Mouse (Mus musculus): ENCODE data around the gene Smarcc2. TPM values are rescaled to one million over a fixed set of nuclear protein-coding genes. Genes with fewer than 3 reads are reported as not detected.

The Smarcc2 gene
- total and polyA plus RNA-seq, 2 experiments from 2014 or later = 32.9 to 40.8 TPM

DNA sequence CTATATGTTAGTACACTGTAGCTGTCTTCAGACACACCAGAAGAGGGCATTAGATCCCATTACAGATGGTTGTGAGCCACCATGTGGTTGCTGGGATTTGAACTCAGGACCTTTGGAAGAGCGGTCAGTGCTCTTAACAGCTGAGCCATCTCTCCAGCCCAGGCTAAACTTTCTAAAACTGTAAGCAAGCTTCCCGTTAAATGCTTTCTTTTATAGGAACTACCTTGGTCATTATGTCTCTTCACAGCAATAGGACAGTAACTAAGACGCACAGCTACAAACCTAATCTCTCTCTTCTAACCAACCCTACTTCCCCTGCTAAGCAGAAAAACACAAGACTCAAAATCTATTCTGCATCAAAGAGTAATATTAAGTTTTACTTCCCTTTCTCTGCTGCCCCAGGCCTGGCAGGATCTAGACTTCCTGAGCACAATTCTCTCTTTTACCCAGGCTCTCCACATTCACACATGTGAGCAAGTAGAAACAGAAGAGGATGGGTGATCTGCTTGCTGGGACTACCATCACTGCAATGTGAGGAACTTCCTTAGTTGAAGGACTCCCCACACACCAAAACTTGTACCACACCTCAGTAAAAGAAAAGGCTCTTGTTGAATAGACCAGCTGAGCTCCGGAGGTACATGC is 76.7 kb downstream of the Smarcc2 start:
- no peak overlapping the region for H3K4me3 ChIP-seq (ENCODE audit: low read depth, low read length)
- H3K27ac ChIP-seq (ENCODE audit: low read depth) = no peak overlapping the region
- ATAC-seq (ENCODE audit: insufficient read depth, low read depth) (no peak), DNase-seq (ENCODE audit: low spot score) (no peak)
- H3K4me1 ChIP-seq (ENCODE audit: control insufficient read depth, insufficient read depth) = no peaks in the 10 kb centered on the region
- no peak overlapping the region for H3K9ac ChIP-seq (replicated peaks; ENCODE audit: low read depth, low read length)
- H3K27me3 ChIP-seq (ENCODE audit: control insufficient read depth, insufficient read depth, low read length) = no peaks in the 10 kb centered on the region
- 76% methylated on average over 4 of the region's 4 CpGs for WGBS
- no peaks in the 10 kb centered on the region for H3K9me3 ChIP-seq (replicated peaks; ENCODE audit: control insufficient read depth, low read length)
- no peak for TF ChIP-seq CTCF (IDR thresholded peaks at IDR 0.05; ENCODE audit: low read depth)
- no peak for TF ChIP-seq EP300 (IDR thresholded peaks at IDR 0.05; ENCODE audit: low read depth)
- H3K36me3 ChIP-seq (replicated peaks; ENCODE audit: control insufficient read depth, insufficient read depth, low read length) = no peaks in the 10 kb centered on the region
- peak overlapping the region; percentile 46 for H3K4me2 ChIP-seq (ENCODE audit: low read depth, low read length)

DNA sequence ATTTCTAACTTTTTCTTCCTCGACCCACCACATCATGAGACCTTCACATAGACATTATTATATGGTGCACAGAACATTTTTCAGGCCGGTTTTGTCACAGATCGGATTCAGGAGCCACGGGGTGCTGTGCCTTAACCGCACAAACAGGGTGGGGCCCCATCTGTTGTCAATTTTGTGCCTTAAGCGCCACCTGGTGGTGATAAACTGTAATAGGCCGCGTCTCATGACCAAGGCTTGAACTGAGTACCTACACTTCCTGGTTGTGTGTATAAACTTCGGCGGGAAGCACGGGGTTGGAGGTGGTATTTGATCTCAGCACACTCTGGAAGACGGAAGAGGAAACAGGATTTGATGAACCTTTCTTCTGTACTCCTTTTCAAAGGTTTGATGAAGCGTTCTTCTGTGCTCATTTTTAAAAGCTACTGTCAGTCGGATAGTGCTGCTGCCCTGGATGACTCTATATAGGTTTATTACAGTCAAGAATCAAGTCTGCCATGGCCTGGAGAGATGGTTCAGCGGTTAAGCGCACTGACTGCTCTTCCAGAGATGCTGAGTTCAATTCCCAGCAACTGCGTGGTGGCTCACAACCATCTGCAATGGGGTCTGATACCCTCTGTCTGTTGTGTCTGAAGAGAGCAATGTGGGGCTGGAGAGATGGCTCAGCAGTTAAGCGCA is 77.4 kb downstream of the Smarcc2 start:
- peak; percentile 83 for DNase-seq (ENCODE audit: low spot score)
- Histone ChIP-seq H3K9ac (replicated peaks; ENCODE audit: low read depth, low read length) (no peak overlapping the region), H3K4me1 (ENCODE audit: control insufficient read depth, insufficient read depth) (no peaks in the 10 kb centered on the region), H3K27ac (ENCODE audit: low read depth) (peak overlapping the region; percentile 28), H3K9me3 (replicated peaks; ENCODE audit: control insufficient read depth, low read length) (no peaks in the 10 kb centered on the region), H3K27me3 (ENCODE audit: control insufficient read depth, insufficient read depth, low read length) (no peaks in the 10 kb centered on the region), H3K36me3 (replicated peaks; ENCODE audit: control insufficient read depth, insufficient read depth, low read length) (no peaks in the 10 kb centered on the region), H3K4me2 (ENCODE audit: low read depth, low read length) (peak overlapping the region; percentile 46), H3K4me3 (ENCODE audit: low read depth, low read length) (peak overlapping the region; percentile 11; the same call in 1 of the 2 replicates)
- TF ChIP-seq EP300 (IDR thresholded peaks at IDR 0.05; ENCODE audit: low read depth) (no peak), CTCF (IDR thresholded peaks at IDR 0.05; ENCODE audit: low read depth) (peak; percentile 95)
- ATAC-seq (ENCODE audit: insufficient read depth, low read depth) = peak; percentile 94
- WGBS = 13% methylated on average over 18 of the region's 18 CpGs

DNA sequence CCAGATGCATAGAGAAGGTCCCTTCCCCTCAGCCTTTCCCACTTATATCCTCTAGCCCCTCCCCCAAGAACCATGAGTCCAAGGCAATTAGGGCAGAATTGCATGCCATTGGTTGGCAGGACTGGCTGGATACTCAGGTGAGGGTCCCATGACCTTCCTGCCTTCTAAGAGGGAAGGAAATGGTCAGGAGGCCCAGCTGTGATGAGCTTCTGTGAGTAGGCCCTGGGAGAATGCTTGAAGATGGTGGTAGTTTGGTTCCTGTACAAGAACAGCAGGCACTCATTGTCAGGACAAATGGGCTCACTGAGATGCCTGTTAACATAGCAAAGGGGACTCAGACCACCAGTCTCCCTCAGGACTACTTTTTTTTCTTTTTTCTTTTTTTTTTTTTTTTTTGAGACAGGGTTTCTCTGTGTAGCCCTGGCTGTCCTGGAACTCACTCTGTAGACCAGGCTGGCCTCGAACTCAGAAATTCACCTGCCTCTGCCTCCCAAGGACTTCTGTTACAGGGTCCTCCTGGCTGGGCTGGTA is 79.4 kb downstream of the Smarcc2 start:
- Histone ChIP-seq H3K4me3 (ENCODE audit: low read depth, low read length) (no peak overlapping the region), H3K9ac (replicated peaks; ENCODE audit: low read depth, low read length) (no peak overlapping the region), H3K4me2 (ENCODE audit: low read depth, low read length) (no peak overlapping the region), H3K27ac (ENCODE audit: low read depth) (no peak overlapping the region), H3K27me3 (ENCODE audit: control insufficient read depth, insufficient read depth, low read length) (no peaks in the 10 kb centered on the region), H3K9me3 (replicated peaks; ENCODE audit: control insufficient read depth, low read length) (no peaks in the 10 kb centered on the region), H3K36me3 (replicated peaks; ENCODE audit: control insufficient read depth, insufficient read depth, low read length) (peaks cover 15% of the 10 kb centered on the region), H3K4me1 (ENCODE audit: control insufficient read depth, insufficient read depth) (no peaks in the 10 kb centered on the region; the same call in 1 of the 2 replicates)
- WGBS = 80% methylated on average over 1 of the region's 1 CpGs
- no peak for DNase-seq (ENCODE audit: low spot score)
- no peak for ATAC-seq (ENCODE audit: insufficient read depth, low read depth)
- TF ChIP-seq EP300 (IDR thresholded peaks at IDR 0.05; ENCODE audit: low read depth) (no peak), CTCF (IDR thresholded peaks at IDR 0.05; ENCODE audit: low read depth) (no peak)

Small RNA genes within 50 kb of the gene (microRNA-seq; reads per million reads assigned to microRNA genes)
- gene Mir6916 (not detected), gene Mir8105 (not detected)

Other genes starting within 250 kb of the Smarcc2 start
- 83.9 and 93.1 TPM in 2 replicates for gene Spryd4, start 247.4 kb upstream of the Smarcc2 start, total RNA-seq (2014; rRNA removed; ENCODE audit: low replicate concordance)
- 45.8 and 50.1 TPM in 2 replicates for gene Spryd4, start 247.4 kb upstream of the Smarcc2 start, polyA plus RNA-seq (2015; fragmentation: Nextera tagmentation; extraction: Ambion mirVana)
- not detected in 2 replicates for gene Mip, start 233.4 kb upstream of the Smarcc2 start, total RNA-seq (2014; rRNA removed; ENCODE audit: low replicate concordance)
- not detected in 2 replicates for gene Mip, start 233.4 kb upstream of the Smarcc2 start, polyA plus RNA-seq (2015; fragmentation: Nextera tagmentation; extraction: Ambion mirVana)
- 7.9 and 15.2 TPM in 2 replicates for gene Timeless, start 227.2 kb upstream of the Smarcc2 start, total RNA-seq (2014; rRNA removed; ENCODE audit: low replicate concordance)
- 10.5 and 11.1 TPM in 2 replicates for gene Timeless, start 227.2 kb upstream of the Smarcc2 start, polyA plus RNA-seq (2015; fragmentation: Nextera tagmentation; extraction: Ambion mirVana)
- not detected in 2 replicates for gene Apon, start 205.2 kb upstream of the Smarcc2 start, total RNA-seq (2014; rRNA removed; ENCODE audit: low replicate concordance)
- 0.14 TPM in 1 of 2 replicates, not detected in the other for gene Apon, start 205.2 kb upstream of the Smarcc2 start, polyA plus RNA-seq (2015; fragmentation: Nextera tagmentation; extraction: Ambion mirVana)
- not detected in 2 replicates for gene Apof, start 190.6 kb upstream of the Smarcc2 start, total RNA-seq (2014; rRNA removed; ENCODE audit: low replicate concordance)
- not detected in 2 replicates for gene Apof, start 190.6 kb upstream of the Smarcc2 start, polyA plus RNA-seq (2015; fragmentation: Nextera tagmentation; extraction: Ambion mirVana)
- gene Stat2, start 188.7 kb upstream of the Smarcc2 start, total RNA-seq (2014; rRNA removed; ENCODE audit: low replicate concordance) = 8.2 and 10.0 TPM in 2 replicates
- 6.0 and 6.2 TPM in 2 replicates for gene Stat2, start 188.7 kb upstream of the Smarcc2 start, polyA plus RNA-seq (2015; fragmentation: Nextera tagmentation; extraction: Ambion mirVana)
- gene Il23a, start 160.5 kb upstream of the Smarcc2 start, total RNA-seq (2014; rRNA removed; ENCODE audit: low replicate concordance) = 6.6 and 6.8 TPM in 2 replicates
- gene Il23a, start 160.5 kb upstream of the Smarcc2 start, polyA plus RNA-seq (2015; fragmentation: Nextera tagmentation; extraction: Ambion mirVana) = 4.7 and 5.2 TPM in 2 replicates
- 19.6 and 24.1 TPM in 2 replicates for gene Pan2, start 155.9 kb upstream of the Smarcc2 start, total RNA-seq (2014; rRNA removed; ENCODE audit: low replicate concordance)
- gene Pan2, start 155.9 kb upstream of the Smarcc2 start, polyA plus RNA-seq (2015; fragmentation: Nextera tagmentation; extraction: Ambion mirVana) = 12.5 and 13.4 TPM in 2 replicates
- gene Cnpy2, start 136.8 kb upstream of the Smarcc2 start, total RNA-seq (2014; rRNA removed; ENCODE audit: low replicate concordance) = 24.7 and 49.9 TPM in 2 replicates
- 170 and 190 TPM in 2 replicates for gene Cnpy2, start 136.8 kb upstream of the Smarcc2 start, polyA plus RNA-seq (2015; fragmentation: Nextera tagmentation; extraction: Ambion mirVana)
- gene Cs, start 121.5 kb upstream of the Smarcc2 start, total RNA-seq (2014; rRNA removed; ENCODE audit: low replicate concordance) = 796 and 830 TPM in 2 replicates
- gene Cs, start 121.5 kb upstream of the Smarcc2 start, polyA plus RNA-seq (2015; fragmentation: Nextera tagmentation; extraction: Ambion mirVana) = 590 and 625 TPM in 2 replicates
- gene Coq10a, start 90.3 kb upstream of the Smarcc2 start, total RNA-seq (2014; rRNA removed; ENCODE audit: low replicate concordance) = 35.2 and 36.9 TPM in 2 replicates
- gene Coq10a, start 90.3 kb upstream of the Smarcc2 start, polyA plus RNA-seq (2015; fragmentation: Nextera tagmentation; extraction: Ambion mirVana) = 52.9 and 61.2 TPM in 2 replicates
- 14.3 and 17.6 TPM in 2 replicates for gene Ankrd52, start 82.1 kb upstream of the Smarcc2 start, total RNA-seq (2014; rRNA removed; ENCODE audit: low replicate concordance)
- 4.2 and 4.5 TPM in 2 replicates for gene Ankrd52, start 82.1 kb upstream of the Smarcc2 start, polyA plus RNA-seq (2015; fragmentation: Nextera tagmentation; extraction: Ambion mirVana)
- not detected in 2 replicates for gene Slc39a5, start 58.0 kb upstream of the Smarcc2 start, total RNA-seq (2014; rRNA removed; ENCODE audit: low replicate concordance)
- not detected in 2 replicates for gene Slc39a5, start 58.0 kb upstream of the Smarcc2 start, polyA plus RNA-seq (2015; fragmentation: Nextera tagmentation; extraction: Ambion mirVana)
- gene Nabp2, start 47.8 kb upstream of the Smarcc2 start, total RNA-seq (2014; rRNA removed; ENCODE audit: low replicate concordance) = 28.1 and 34.6 TPM in 2 replicates
- gene Nabp2, start 47.8 kb upstream of the Smarcc2 start, polyA plus RNA-seq (2015; fragmentation: Nextera tagmentation; extraction: Ambion mirVana) = 55.5 and 56.1 TPM in 2 replicates
- gene Rnf41, start 47.6 kb upstream of the Smarcc2 start, total RNA-seq (2014; rRNA removed; ENCODE audit: low replicate concordance) = 27.1 and 27.3 TPM in 2 replicates
- 21.9 and 24.0 TPM in 2 replicates for gene Rnf41, start 47.6 kb upstream of the Smarcc2 start, polyA plus RNA-seq (2015; fragmentation: Nextera tagmentation; extraction: Ambion mirVana)
- gene Myl6, start 34.9 kb downstream of the Smarcc2 start, total RNA-seq (2014; rRNA removed; ENCODE audit: low replicate concordance) = 606 and 830 TPM in 2 replicates
- gene Myl6, start 34.9 kb downstream of the Smarcc2 start, polyA plus RNA-seq (2015; fragmentation: Nextera tagmentation; extraction: Ambion mirVana) = 791 and 823 TPM in 2 replicates
- gene Myl6b, start 39.4 kb downstream of the Smarcc2 start, total RNA-seq (2014; rRNA removed; ENCODE audit: low replicate concordance) = 3.2 and 4.8 TPM in 2 replicates
- gene Myl6b, start 39.4 kb downstream of the Smarcc2 start, polyA plus RNA-seq (2015; fragmentation: Nextera tagmentation; extraction: Ambion mirVana) = 4.6 and 4.9 TPM in 2 replicates
- gene Esyt1, start 66.6 kb downstream of the Smarcc2 start, total RNA-seq (2014; rRNA removed; ENCODE audit: low replicate concordance) = 38.2 and 41.5 TPM in 2 replicates
- 12.6 and 13.0 TPM in 2 replicates for gene Esyt1, start 66.6 kb downstream of the Smarcc2 start, polyA plus RNA-seq (2015; fragmentation: Nextera tagmentation; extraction: Ambion mirVana)
- gene Zc3h10, start 88.5 kb downstream of the Smarcc2 start, total RNA-seq (2014; rRNA removed; ENCODE audit: low replicate concordance) = 13.8 and 24.4 TPM in 2 replicates
- 6.1 and 8.1 TPM in 2 replicates for gene Zc3h10, start 88.5 kb downstream of the Smarcc2 start, polyA plus RNA-seq (2015; fragmentation: Nextera tagmentation; extraction: Ambion mirVana)
- gene Rpl41, start 90.1 kb downstream of the Smarcc2 start, total RNA-seq (2014; rRNA removed; ENCODE audit: low replicate concordance) = 577 and 617 TPM in 2 replicates
- gene Rpl41, start 90.1 kb downstream of the Smarcc2 start, polyA plus RNA-seq (2015; fragmentation: Nextera tagmentation; extraction: Ambion mirVana) = 2,108 and 2,189 TPM in 2 replicates
- 50.2 and 58.2 TPM in 2 replicates for gene Pa2g4, start 106.7 kb downstream of the Smarcc2 start, total RNA-seq (2014; rRNA removed; ENCODE audit: low replicate concordance)
- 72.4 and 74.3 TPM in 2 replicates for gene Pa2g4, start 106.7 kb downstream of the Smarcc2 start, polyA plus RNA-seq (2015; fragmentation: Nextera tagmentation; extraction: Ambion mirVana)
- 6.9 and 10.6 TPM in 2 replicates for gene Erbb3, start 130.4 kb downstream of the Smarcc2 start, total RNA-seq (2014; rRNA removed; ENCODE audit: low replicate concordance)
- gene Erbb3, start 130.4 kb downstream of the Smarcc2 start, polyA plus RNA-seq (2015; fragmentation: Nextera tagmentation; extraction: Ambion mirVana) = 3.0 and 3.1 TPM in 2 replicates
- gene Rps26, start 167.5 kb downstream of the Smarcc2 start, total RNA-seq (2014; rRNA removed; ENCODE audit: low replicate concordance) = 1,086 and 1,110 TPM in 2 replicates
- 341 and 360 TPM in 2 replicates for gene Rps26, start 167.5 kb downstream of the Smarcc2 start, polyA plus RNA-seq (2015; fragmentation: Nextera tagmentation; extraction: Ambion mirVana)
- gene Ikzf4, start 186.7 kb downstream of the Smarcc2 start, total RNA-seq (2014; rRNA removed; ENCODE audit: low replicate concordance) = 0.11 and 1.4 TPM in 2 replicates
- gene Ikzf4, start 186.7 kb downstream of the Smarcc2 start, polyA plus RNA-seq (2015; fragmentation: Nextera tagmentation; extraction: Ambion mirVana) = 0.52 and 0.59 TPM in 2 replicates
- gene Suox, start 214.8 kb downstream of the Smarcc2 start, total RNA-seq (2014; rRNA removed; ENCODE audit: low replicate concordance) = 17.2 and 21.4 TPM in 2 replicates
- gene Suox, start 214.8 kb downstream of the Smarcc2 start, polyA plus RNA-seq (2015; fragmentation: Nextera tagmentation; extraction: Ambion mirVana) = 11.9 and 12.5 TPM in 2 replicates
- gene Rab5b, start 237.0 kb downstream of the Smarcc2 start, total RNA-seq (2014; rRNA removed; ENCODE audit: low replicate concordance) = 68.1 and 75.3 TPM in 2 replicates
- 51.2 and 54.8 TPM in 2 replicates for gene Rab5b, start 237.0 kb downstream of the Smarcc2 start, polyA plus RNA-seq (2015; fragmentation: Nextera tagmentation; extraction: Ambion mirVana)
- 7.7 and 23.2 TPM in 2 replicates for gene Pmel, start 244.9 kb downstream of the Smarcc2 start, total RNA-seq (2014; rRNA removed; ENCODE audit: low replicate concordance)
- gene Pmel, start 244.9 kb downstream of the Smarcc2 start, polyA plus RNA-seq (2015; fragmentation: Nextera tagmentation; extraction: Ambion mirVana) = 2.0 and 3.0 TPM in 2 replicates
- gene Cdk2, start 245.8 kb downstream of the Smarcc2 start, total RNA-seq (2014; rRNA removed; ENCODE audit: low replicate concordance) = 71.8 and 74.7 TPM in 2 replicates
- gene Cdk2, start 245.8 kb downstream of the Smarcc2 start, polyA plus RNA-seq (2015; fragmentation: Nextera tagmentation; extraction: Ambion mirVana) = 50.9 and 53.0 TPM in 2 replicates

Measured in heart, postnatal 0 days (tissue).